Mouse (Mus musculus): ENCODE results near the gene Eif3g. TPM values are rescaled to one million over a fixed set of nuclear protein-coding genes. Genes with fewer than 3 reads are reported as not detected.
A peak's percentile ranks its signal among the peaks of the same experiment; 100 is the strongest.

Eif3g gene
- polyA plus RNA-seq, 1 experiment from 2014 or later, result 283 TPM

DNA sequence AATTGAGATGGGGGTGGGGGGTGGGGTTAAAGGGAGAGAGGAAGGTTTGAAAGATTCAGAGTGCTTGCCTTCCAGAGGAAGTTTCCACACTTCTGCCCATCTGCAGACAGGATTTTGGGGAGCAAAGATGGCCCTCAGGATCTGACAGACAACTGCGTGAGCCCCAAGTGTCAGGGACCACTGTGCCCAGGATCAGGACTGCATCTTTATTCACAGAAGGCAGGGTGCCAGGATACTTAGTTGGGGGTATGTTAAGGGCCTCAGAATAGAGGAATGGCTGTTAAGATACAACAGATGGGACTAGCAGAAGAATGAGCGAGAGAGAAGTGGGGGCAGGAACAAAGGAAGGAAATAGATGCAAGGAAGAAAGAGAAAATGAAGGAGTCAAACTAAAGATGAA is 11.9 kb downstream of the Eif3g start:
- peaks cover 22% of the 10 kb centered on the region for H3K36me3 ChIP-seq
- H3K27ac ChIP-seq, result no peak overlapping the region
- no peaks in the 10 kb centered on the region for H3K9me3 ChIP-seq (replicated peaks)
- H3K27me3 ChIP-seq, result no peaks in the 10 kb centered on the region
- no peak for ATAC-seq (ENCODE audit: low FRiP score)
- H3K4me3 ChIP-seq, result no peak overlapping the region
- WGBS, result 94% methylated on average over 2 of the region's 2 CpGs
- no peak overlapping the region for H3K9ac ChIP-seq
- no peak overlapping the region for H3K4me2 ChIP-seq (replicated peaks)
- peaks cover 16% of the 10 kb centered on the region for H3K4me1 ChIP-seq

DNA sequence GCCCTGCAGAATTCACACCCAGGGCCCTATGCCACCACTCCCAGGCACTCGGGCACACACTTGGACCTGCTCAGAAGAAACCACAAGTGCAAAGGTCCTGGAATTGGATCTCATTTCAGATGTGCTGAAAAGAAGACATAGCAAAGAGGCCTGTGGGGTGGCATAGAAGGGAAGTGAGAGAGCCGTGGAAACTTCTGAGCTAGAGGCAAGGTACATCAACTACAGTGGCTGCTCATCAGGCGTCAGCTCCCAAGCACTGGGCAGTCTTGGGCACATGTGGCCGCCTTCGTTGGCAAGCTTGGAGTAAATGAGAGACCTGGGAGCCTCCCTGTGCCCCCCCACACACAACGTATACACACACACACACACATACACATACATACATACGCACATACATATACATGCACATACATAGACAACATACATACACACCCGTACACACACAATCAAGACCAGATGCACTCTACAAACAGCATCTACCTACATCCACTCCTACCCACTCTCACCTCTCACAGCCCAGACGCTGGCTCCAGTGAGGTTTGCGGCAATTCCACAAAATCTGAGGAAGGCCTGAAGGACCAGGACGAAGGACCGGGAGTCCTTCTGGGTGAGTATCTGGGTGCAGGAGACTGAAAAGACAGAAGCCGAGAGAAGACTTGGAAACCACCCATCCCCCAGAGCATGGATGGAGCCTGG is 19.2 kb downstream of the Eif3g start, which contains the start of gene Angptl6:
Angptl6 (minus strand) TSS at position 631 of the 696 bp plus-strand sequence.
- Histone ChIP-seq H3K9ac (peak within 1 kb of the TSS; percentile 74), H3K9me3 (replicated peaks) (no peaks in the 10 kb centered on the region), H3K4me1 (peaks cover 2% of the 10 kb centered on the region; the same call in 1 of the 2 replicates), H3K4me3 (peak within 1 kb of the TSS; percentile 37), H3K4me2 (replicated peaks) (peak within 1 kb of the TSS; percentile 61), H3K27me3 (no peaks in the 10 kb centered on the region), H3K27ac (peak within 1 kb of the TSS; percentile 92), H3K36me3 (no peaks in the 10 kb centered on the region)
- WGBS, result 92% methylated on average over 13 of the region's 13 CpGs
- no peak for ATAC-seq (ENCODE audit: low FRiP score)

DNA sequence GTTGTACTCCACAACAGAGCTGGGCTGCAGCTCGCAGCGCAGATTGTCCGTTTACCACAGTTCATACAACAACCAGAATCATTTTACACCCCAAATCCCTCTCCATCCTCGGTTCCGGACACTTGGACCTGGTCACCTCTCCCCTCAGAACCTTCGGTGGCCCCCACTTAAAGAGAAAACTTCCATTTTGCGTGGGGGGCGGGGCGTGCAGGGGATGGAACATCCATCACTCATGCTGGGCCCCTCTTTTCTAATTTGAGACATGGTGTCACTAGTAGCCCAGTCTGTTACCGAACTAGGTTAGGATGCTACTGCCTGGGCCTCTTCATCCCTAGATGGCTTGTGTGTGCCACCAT is 19.7 kb downstream of the Eif3g start:
- Histone ChIP-seq H3K27me3 (no peaks in the 10 kb centered on the region), H3K36me3 (no peaks in the 10 kb centered on the region), H3K27ac (peak overlapping the region; percentile 92), H3K4me3 (peak overlapping the region; percentile 37), H3K4me1 (peaks cover 2% of the 10 kb centered on the region; the same call in 1 of the 2 replicates), H3K9ac (peak overlapping the region; percentile 74), H3K4me2 (replicated peaks) (peak overlapping the region; percentile 61), H3K9me3 (replicated peaks) (no peaks in the 10 kb centered on the region)
- 22% methylated on average over 10 of the region's 10 CpGs for WGBS
- peak; percentile 32 for ATAC-seq (ENCODE audit: low FRiP score)

DNA sequence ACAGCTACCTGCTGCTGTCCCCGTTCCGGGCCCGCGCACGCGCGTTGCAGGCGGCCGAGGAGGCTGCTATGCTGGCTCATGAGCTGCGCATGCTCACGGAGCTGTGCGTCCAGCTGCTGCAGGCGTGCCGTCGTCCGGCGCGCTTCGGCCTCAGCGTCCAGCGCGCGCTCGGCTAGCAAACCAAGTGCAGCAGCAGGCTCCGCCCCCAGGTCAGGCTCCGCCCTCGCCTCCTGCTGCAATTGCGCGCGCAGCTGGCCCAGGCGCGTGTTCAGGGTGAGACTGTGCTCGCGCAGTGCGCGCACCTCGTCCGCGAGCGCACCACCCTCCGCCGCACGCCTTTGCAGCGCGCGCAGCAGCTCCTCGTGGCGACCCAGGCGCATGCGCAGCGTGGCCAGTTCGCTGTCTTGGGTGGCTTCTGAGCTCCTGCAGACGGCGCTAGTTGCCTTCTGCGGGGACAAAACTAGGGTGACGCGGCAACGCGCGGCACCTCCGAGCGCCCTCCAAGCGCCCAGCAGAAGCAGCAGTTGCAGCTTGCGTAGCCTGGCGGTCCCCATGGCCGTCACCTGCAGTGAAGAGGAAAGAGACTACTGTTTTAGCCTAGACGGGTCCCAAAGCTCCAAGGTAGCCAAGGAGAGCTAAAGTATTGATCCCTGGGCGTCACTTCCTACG is 20.2 kb downstream of the Eif3g start:
- Histone ChIP-seq H3K27me3 (no peaks in the 10 kb centered on the region), H3K9me3 (replicated peaks) (no peaks in the 10 kb centered on the region), H3K4me2 (replicated peaks) (peak overlapping the region; percentile 61), H3K4me1 (peaks cover 2% of the 10 kb centered on the region; the same call in 1 of the 2 replicates), H3K36me3 (no peaks in the 10 kb centered on the region), H3K27ac (peak overlapping the region; percentile 92), H3K4me3 (peak overlapping the region; percentile 37), H3K9ac (peak overlapping the region; percentile 74)
- under 1% methylated on average over 61 of the region's 69 CpGs for WGBS
- ATAC-seq (ENCODE audit: low FRiP score), result peak; percentile 95

DNA sequence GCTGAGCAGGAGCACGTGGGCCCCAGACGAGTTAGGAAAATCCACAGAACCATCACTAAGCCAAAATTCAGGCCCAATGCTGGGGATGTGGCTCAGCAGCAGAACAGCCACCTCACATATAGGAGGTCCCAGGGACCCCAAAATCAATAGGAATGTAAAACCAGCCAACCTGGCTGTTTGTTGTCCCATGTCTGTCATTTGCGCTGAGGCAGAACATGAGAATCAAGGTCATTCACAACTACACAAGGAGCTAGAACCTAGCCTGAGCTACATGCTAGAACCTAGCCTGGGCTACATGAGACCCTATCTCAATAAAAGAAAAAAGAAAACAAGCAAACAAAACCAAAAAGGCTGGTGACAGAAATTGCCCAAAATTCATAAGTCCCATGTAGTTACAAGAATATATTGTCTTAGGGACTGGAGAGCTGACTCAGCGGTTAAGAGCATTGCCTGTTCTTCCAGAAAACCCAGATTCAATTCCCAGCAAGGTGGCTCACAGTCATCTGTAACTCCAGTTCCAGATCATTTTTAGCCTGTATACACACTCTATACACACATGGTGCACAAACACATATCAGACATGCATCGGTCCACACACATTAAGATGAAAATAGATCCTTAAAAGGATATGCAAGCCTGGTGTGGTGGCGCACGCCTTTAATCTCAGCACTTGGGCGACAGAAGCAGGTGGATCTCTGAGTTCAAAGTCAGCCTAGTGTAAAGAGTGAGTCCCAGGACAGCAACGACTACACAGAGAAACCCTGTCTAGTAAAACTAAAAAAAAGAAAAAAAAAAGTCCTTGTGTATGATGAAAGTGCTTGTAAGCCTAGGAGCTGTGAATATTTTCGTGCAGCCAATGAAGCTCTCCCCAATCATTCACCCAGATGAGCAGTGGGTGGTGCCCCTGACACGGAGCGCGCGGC is 21.0 kb downstream of the Eif3g start:
- Histone ChIP-seq H3K9me3 (replicated peaks) (no peaks in the 10 kb centered on the region), H3K4me1 (peaks cover 2% of the 10 kb centered on the region; the same call in 1 of the 2 replicates), H3K27me3 (no peaks in the 10 kb centered on the region), H3K4me3 (peak overlapping the region; percentile 37), H3K4me2 (replicated peaks) (peak overlapping the region; percentile 61), H3K36me3 (no peaks in the 10 kb centered on the region), H3K27ac (no peak overlapping the region; the same call in 1 of the 2 replicates), H3K9ac (no peak overlapping the region)
- whole genome bisulfite sequencing, result 35% methylated on average over 14 of the region's 14 CpGs
- peak; percentile 23; the same call in 1 of the 2 replicates for ATAC-seq (ENCODE audit: low FRiP score)

DNA sequence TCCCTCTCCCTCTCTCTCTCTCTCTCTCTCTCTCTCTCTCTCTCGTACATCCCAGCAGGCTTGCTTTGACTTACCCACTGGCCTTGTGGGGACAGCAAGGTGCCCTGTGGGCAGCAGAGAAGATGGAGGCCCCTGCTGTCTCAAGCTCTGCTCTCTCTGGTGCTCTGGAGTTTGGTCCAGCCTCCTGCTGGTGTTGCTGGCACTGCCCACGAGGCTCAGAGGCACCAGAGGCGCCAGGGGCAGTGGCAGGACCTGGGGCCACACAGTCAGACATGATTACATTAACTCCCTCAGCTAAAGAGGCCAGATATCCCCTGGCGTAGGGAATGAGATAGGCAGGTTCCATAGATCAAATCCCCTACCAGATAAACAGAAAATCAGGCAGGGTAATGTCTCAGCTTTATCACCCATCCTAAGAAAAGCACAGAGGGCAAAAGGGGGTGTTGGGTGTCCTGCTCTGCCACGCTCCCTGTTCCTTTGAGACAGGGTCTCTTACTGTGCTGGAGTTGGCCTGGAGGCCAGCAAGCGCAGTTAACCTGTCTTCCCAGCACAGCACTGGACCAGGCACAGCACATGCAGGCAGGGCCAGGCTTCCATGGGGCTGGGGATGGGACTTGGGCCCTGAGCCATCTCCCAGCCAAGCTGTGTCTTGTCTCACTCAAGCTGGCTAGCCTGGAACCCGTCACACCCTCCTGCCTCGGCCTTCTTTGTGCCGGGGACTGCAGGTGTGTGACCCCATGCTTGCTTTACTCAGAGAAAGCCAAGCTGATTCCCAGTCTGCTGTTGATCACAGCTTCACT is 21.9 kb downstream of the Eif3g start:
- H3K4me3 ChIP-seq, result no peak overlapping the region
- no peaks in the 10 kb centered on the region for H3K9me3 ChIP-seq (replicated peaks)
- no peak for ATAC-seq (ENCODE audit: low FRiP score)
- H3K27ac ChIP-seq, result no peak overlapping the region
- H3K9ac ChIP-seq, result no peak overlapping the region
- no peaks in the 10 kb centered on the region for H3K27me3 ChIP-seq
- 68% methylated on average over 8 of the region's 9 CpGs for whole genome bisulfite sequencing
- H3K4me1 ChIP-seq, result peaks cover 2% of the 10 kb centered on the region; the same call in 1 of the 2 replicates
- no peaks in the 10 kb centered on the region for H3K36me3 ChIP-seq
- H3K4me2 ChIP-seq (replicated peaks), result no peak overlapping the region

DNA sequence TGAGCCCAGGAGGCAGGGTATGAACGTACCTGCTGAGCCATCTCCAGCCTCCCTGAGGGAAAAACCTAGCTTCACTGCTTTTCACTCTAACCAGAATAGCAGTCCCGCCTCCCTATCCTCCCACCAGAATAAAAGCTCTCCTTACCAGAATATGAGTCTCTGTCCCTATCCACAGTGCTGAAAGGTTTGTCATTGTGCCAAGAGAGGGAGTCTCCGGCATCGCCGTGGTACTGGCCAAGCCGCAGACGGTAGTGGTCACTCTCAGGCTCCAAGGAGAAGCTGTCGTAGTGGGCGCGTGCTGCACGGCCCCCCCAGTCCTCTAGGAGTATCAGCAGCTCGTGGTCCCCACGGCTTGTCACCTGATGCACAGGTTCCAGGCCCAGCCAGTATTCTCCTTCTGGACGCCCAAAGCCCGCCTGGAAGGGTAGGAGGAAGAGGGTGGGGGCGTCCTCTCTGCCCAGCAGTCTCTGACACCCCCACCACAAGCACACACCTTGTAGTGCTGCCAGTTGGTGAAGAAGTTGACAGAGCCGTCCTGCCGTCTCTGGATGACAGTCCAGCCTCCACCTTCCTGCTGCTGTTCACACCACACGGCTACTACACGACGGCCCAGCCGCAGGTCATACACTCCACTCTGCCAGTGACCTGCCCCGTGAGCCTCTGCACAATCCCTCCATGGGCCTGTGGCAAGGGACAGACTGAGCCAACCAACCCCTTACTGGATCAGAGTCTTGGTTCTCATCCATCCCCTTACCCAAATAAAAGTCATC is 23.2 kb downstream of the Eif3g start:
- Histone ChIP-seq H3K9ac (no peak overlapping the region), H3K27ac (no peak overlapping the region), H3K9me3 (replicated peaks) (no peaks in the 10 kb centered on the region), H3K4me2 (replicated peaks) (no peak overlapping the region), H3K27me3 (peaks cover 9% of the 10 kb centered on the region), H3K4me1 (peaks cover 2% of the 10 kb centered on the region; the same call in 1 of the 2 replicates), H3K4me3 (no peak overlapping the region), H3K36me3 (no peaks in the 10 kb centered on the region)
- WGBS, result 65% methylated on average over 23 of the region's 23 CpGs
- no peak for ATAC-seq (ENCODE audit: low FRiP score)

DNA sequence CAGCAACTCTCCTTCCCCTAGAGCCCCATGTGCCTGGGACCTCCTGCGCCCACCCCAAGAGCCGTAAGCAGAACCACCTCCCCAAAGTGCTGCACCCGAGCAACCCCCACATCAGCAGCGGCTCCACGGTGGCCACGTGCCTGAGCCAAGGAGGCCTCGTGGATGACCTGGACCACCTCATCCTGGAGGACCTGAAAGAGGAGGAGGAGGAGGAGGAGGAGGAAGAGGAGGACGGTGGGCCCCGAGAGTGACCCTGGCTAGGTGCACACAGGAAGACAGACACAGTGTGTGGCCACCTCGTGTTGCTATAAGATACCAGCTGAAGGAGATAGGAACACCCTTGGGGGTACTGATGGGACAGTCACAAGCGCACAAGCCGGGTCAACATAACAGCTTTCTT is 24.9 kb downstream of the Eif3g start:
- no peak overlapping the region for H3K4me2 ChIP-seq (replicated peaks)
- peaks cover 2% of the 10 kb centered on the region; the same call in 1 of the 2 replicates for H3K4me1 ChIP-seq
- ATAC-seq (ENCODE audit: low FRiP score), result no peak
- no peaks in the 10 kb centered on the region for H3K36me3 ChIP-seq
- no peak overlapping the region for H3K27ac ChIP-seq
- peaks cover 25% of the 10 kb centered on the region for H3K27me3 ChIP-seq
- H3K4me3 ChIP-seq, result no peak overlapping the region
- H3K9ac ChIP-seq, result no peak overlapping the region
- no peaks in the 10 kb centered on the region for H3K9me3 ChIP-seq (replicated peaks)
- WGBS, result 90% methylated on average over 12 of the region's 12 CpGs

DNA sequence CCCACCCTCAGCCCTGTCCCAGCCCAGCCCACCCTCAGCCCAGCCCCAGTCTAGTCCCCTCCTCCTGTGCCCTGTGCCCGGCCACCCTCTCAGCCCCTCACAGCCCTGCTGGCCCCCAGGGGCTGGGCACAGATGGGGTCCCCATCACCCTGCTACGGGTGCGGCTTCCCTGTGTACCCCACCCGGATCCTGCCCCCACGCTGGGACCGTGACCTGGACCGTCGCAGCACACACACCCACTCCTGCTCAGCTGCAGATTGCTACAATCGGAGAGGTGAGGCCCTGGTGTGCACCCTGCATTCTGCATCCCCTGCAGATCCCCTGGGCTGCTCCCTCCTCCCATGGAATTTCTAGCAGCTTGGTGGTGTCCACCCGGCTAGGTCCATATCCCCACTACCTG is 25.4 kb downstream of the Eif3g start:
- Histone ChIP-seq H3K4me1 (peaks cover 2% of the 10 kb centered on the region; the same call in 1 of the 2 replicates), H3K27ac (no peak overlapping the region), H3K27me3 (peaks cover 30% of the 10 kb centered on the region), H3K9me3 (replicated peaks) (no peaks in the 10 kb centered on the region), H3K4me2 (replicated peaks) (no peak overlapping the region), H3K4me3 (no peak overlapping the region), H3K36me3 (no peaks in the 10 kb centered on the region), H3K9ac (no peak overlapping the region)
- 92% methylated on average over 10 of the region's 10 CpGs for WGBS
- ATAC-seq (ENCODE audit: low FRiP score), result no peak

DNA sequence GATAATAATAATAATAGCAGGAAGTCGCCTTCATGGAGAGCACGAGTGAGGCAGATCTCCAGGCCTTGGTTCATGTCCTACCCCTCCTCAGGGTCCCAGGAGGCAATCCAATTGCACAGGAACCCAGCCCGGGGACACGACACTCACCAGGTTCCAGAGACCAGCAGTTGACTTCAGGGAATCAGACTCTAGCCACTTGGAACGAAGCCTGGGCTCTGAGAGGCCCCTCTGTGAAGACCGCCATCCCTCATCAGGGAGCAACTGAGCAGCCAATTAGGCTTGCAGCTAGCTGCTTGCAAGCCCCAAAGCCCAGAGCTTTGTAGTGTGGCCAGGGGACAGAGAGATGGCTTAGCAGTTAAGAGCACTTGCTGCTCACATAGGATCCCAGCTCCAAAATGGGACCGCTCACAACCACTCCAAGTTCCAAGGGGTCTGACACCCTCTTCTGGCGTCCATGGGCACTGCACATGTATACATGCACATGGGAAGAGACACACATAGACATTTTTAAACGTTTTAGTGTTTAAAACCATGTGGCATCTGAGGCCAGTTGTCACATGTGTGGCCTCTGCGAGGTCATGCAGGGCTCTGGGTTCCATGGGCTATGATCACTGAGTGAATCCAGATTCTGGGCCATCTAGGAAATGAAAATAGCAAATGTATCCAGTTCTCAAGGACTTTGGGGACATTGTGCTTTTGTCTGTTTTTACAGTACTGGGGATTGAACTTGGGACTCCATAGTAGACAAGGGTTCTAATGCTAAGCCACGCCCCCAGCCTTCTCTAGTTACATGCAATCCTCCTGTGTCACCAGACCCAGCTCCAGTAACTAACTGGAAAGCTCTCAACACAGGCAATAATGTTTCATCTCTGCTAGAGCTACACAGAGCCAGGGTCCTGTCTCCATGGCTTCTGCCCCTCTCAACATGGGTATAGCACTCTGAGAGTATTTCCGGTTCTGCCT is 27.9 kb downstream of the Eif3g start:
- no peaks in the 10 kb centered on the region for H3K36me3 ChIP-seq
- ATAC-seq (ENCODE audit: low FRiP score), result no peak
- no peak overlapping the region for H3K9ac ChIP-seq
- WGBS, result 80% methylated on average over 12 of the region's 12 CpGs
- H3K27me3 ChIP-seq, result peaks cover 53% of the 10 kb centered on the region
- H3K27ac ChIP-seq, result no peak overlapping the region
- H3K9me3 ChIP-seq (replicated peaks), result no peaks in the 10 kb centered on the region
- no peak overlapping the region for H3K4me3 ChIP-seq
- no peak overlapping the region for H3K4me2 ChIP-seq (replicated peaks)
- no peaks in the 10 kb centered on the region for H3K4me1 ChIP-seq

All from hindbrain, embryonic 12.5 days (tissue).